Mouse (Mus musculus) MEL (cell line): ENCODE measurements around the gene Psmb9. TPM values are rescaled to one million over a fixed set of nuclear protein-coding genes. Genes with fewer than 3 reads are reported as not detected.

Experiments used
- DNase-seq: peaks from one replicate; pipeline ENCODE4 v3.0.0; 2011; ENCODE audit warnings: low read depth, low spot score
- H3K27ac ChIP-seq: 2 replicates; pipeline ENCODE4 v1.5.1; 2012; ENCODE audit warnings: low read depth, mild to moderate bottlenecking, control low read depth, low read length, moderate library complexity; ENCODE audit not compliant: control insufficient read depth
- H3K27me3 ChIP-seq, 2 experiments: fragments of 150-350 bp in 1 of 2; sonication (generic) in 1 of 2; 2 replicates each; pipeline ENCODE4 v1.6.1; 2012; ENCODE audit warnings: low read length in 2 of 2, mild to moderate bottlenecking in 2 of 2, improper control_type of control experiment in 1 of 2, moderate library complexity in 1 of 2; ENCODE audit not compliant: insufficient read depth in 2 of 2, control insufficient read depth in 1 of 2
- H3K36me3 ChIP-seq, 2 experiments: 2 replicates each; pipeline ENCODE4 v1.6.1; 2012 to 2014; ENCODE audit warnings: low read length in 2 of 2, improper control_type of control experiment in 1 of 2, inconsistent platforms in 1 of 2, mild to moderate bottlenecking in 1 of 2; ENCODE audit not compliant: insufficient read depth in 2 of 2, control insufficient read depth in 1 of 2
- H3K4me1 ChIP-seq, 2 experiments: fragments of 150-350 bp in 1 of 2; sonication (generic) in 1 of 2; 2 replicates each; pipeline ENCODE4 v1.6.1; 2012; ENCODE audit warnings: low read length in 2 of 2, improper control_type of control experiment in 1 of 2, mild to moderate bottlenecking in 1 of 2; ENCODE audit not compliant: insufficient read depth in 2 of 2, control insufficient read depth in 1 of 2
- H3K4me3 ChIP-seq, 2 experiments: fragments of 150-350 bp in 1 of 2; sonication (generic) in 1 of 2; 2 replicates each; pipeline ENCODE4 v1.5.1; 2012; ENCODE audit warnings: low read depth in 2 of 2, low read length in 2 of 2, mild to moderate bottlenecking in 2 of 2, moderate library complexity in 2 of 2, control low read depth in 1 of 2, improper control_type of control experiment in 1 of 2; ENCODE audit not compliant: control insufficient read depth in 1 of 2, insufficient read depth in 1 of 2
- H3K79me2 ChIP-seq: 2 replicates; pipeline ENCODE4 v1.6.1; 2012; ENCODE audit warnings: mild to moderate bottlenecking, low read length, moderate library complexity; ENCODE audit not compliant: control insufficient read depth, poor library complexity, insufficient read depth
- H3K9ac ChIP-seq: 2 replicates; pipeline ENCODE4 v1.6.1; 2012; ENCODE audit warnings: low read depth, mild to moderate bottlenecking, control low read depth, low read length, moderate library complexity; ENCODE audit not compliant: control insufficient read depth, poor library complexity, severe bottlenecking
- H3K9me3 ChIP-seq: fragments of 150-350 bp; sonication (generic); replicated peaks from 2 replicates; pipeline ENCODE4 v1.6.1; 2012; ENCODE audit warnings: mild to moderate bottlenecking, low read length, improper control_type of control experiment, moderate library complexity; ENCODE audit not compliant: insufficient read depth
- BHLHE40 ChIP-seq: IDR thresholded peaks from 2 replicates; pipeline ENCODE4 v1.6.1; 2012; ENCODE audit warnings: low read depth, mild to moderate bottlenecking, inconsistent platforms, low read length, improper control_type of control experiment, borderline replicate concordance
- CHD2 ChIP-seq: IDR thresholded peaks from 2 replicates; pipeline ENCODE4 v1.6.1; 2011; ENCODE audit warnings: low read length, improper control_type of control experiment
- E2F4 ChIP-seq: IDR thresholded peaks from 2 replicates; pipeline ENCODE4 v1.6.1; 2011; ENCODE audit warnings: low read depth, low read length, improper control_type of control experiment, borderline replicate concordance
- EP300 ChIP-seq, 2 experiments: IDR thresholded peaks; 2 replicates each; pipeline ENCODE4 v1.6.1; 2011; ENCODE audit warnings: improper control_type of control experiment in 2 of 2, low read length in 2 of 2, low read depth in 1 of 2, mild to moderate bottlenecking in 1 of 2
- ETS1 ChIP-seq: IDR thresholded peaks from 2 replicates; pipeline ENCODE4 v1.6.1; 2012; ENCODE audit warnings: low read depth, mild to moderate bottlenecking, inconsistent platforms, low read length, improper control_type of control experiment, moderate library complexity
- HCFC1 ChIP-seq: IDR thresholded peaks from 2 replicates; pipeline ENCODE4 v1.6.1; 2012; ENCODE audit warnings: low read depth, mild to moderate bottlenecking, inconsistent platforms, low read length, improper control_type of control experiment, moderate library complexity
- KAT2A ChIP-seq: conservative IDR thresholded peaks from 2 replicates; pipeline ENCODE4 v1.6.1; 2012; ENCODE audit warnings: low read depth, low read length, improper control_type of control experiment, inconsistent platforms
- MYB ChIP-seq: IDR thresholded peaks from 2 replicates; pipeline ENCODE4 v1.6.1; 2011; ENCODE audit warnings: mild to moderate bottlenecking, low read depth, low read length, improper control_type of control experiment
- NELFE ChIP-seq: IDR thresholded peaks from 2 replicates; pipeline ENCODE4 v1.6.1; 2011; ENCODE audit warnings: low read depth, low read length, improper control_type of control experiment
- NRF1 ChIP-seq: IDR thresholded peaks from 2 replicates; pipeline ENCODE4 v1.6.1; 2014; ENCODE audit warnings: low read depth, mild to moderate bottlenecking, inconsistent platforms, low read length, improper control_type of control experiment, moderate library complexity; ENCODE audit not compliant: poor library complexity, insufficient read depth, severe bottlenecking
- POLR2AphosphoS5 ChIP-seq: IDR thresholded peaks from 2 replicates; pipeline ENCODE4 v1.6.1; 2012; ENCODE audit warnings: low read depth, borderline replicate concordance, mild to moderate bottlenecking, inconsistent platforms, low read length, moderate library complexity, mixed read lengths
- RCOR1 ChIP-seq: IDR thresholded peaks from 2 replicates; pipeline ENCODE4 v1.6.1; 2012; ENCODE audit warnings: low read depth, mild to moderate bottlenecking, inconsistent platforms, low read length, improper control_type of control experiment
- SMC3 ChIP-seq: IDR thresholded peaks from 2 replicates; pipeline ENCODE4 v1.6.1; 2011; ENCODE audit warnings: low read depth, low read length, improper control_type of control experiment
- TAL1 ChIP-seq: IDR thresholded peaks from 2 replicates; pipeline ENCODE4 v1.6.1; 2012; ENCODE audit warnings: mild to moderate bottlenecking, inconsistent platforms, low read length, moderate library complexity, mixed read lengths
- TBP ChIP-seq: IDR thresholded peaks from 2 replicates; pipeline ENCODE4 v1.8.0; 2011; ENCODE audit warnings: low read depth, low read length, improper control_type of control experiment
- UBTF ChIP-seq: IDR thresholded peaks from 2 replicates; pipeline ENCODE4 v1.6.1; 2012; ENCODE audit warnings: low read depth, mild to moderate bottlenecking, inconsistent platforms, low read length, improper control_type of control experiment, moderate library complexity, borderline replicate concordance; ENCODE audit not compliant: insufficient read depth
- USF2 ChIP-seq, 2 experiments: IDR thresholded peaks; 2 replicates each; pipeline ENCODE4 v1.6.1; 2011 to 2012; ENCODE audit warnings: improper control_type of control experiment in 2 of 2, low read length in 2 of 2, borderline replicate concordance in 1 of 2, inconsistent platforms in 1 of 2, low read depth in 1 of 2, mild to moderate bottlenecking in 1 of 2; ENCODE audit not compliant: insufficient read depth in 1 of 2
- ZKSCAN1 ChIP-seq: IDR thresholded peaks from 2 replicates; pipeline ENCODE4 v1.6.1; 2012; ENCODE audit warnings: low read depth, mild to moderate bottlenecking, inconsistent platforms, low read length, improper control_type of control experiment, moderate library complexity
- ZNF384 ChIP-seq: IDR thresholded peaks from 2 replicates; pipeline ENCODE4 v1.6.1; 2012; ENCODE audit warnings: low read depth, mild to moderate bottlenecking, inconsistent platforms, low read length, improper control_type of control experiment
- polyA plus RNA-seq, 2 experiments: library from polyadenylated mRNA; stranded (reverse) in 1 of 2; unstranded in 1 of 2; fragments of >175 nt in 1 of 2; fragments of >200 nt in 1 of 2; gene quantifications; 2 replicates each; pipeline versions ENCODE4 v1.2.1 to v1.2.4; 2012; ENCODE audit warnings: low replicate concordance in 2 of 2, low read depth in 1 of 2; ENCODE audit not compliant: insufficient read length in 2 of 2, insufficient read depth in 1 of 2, missing spikeins in 1 of 2
- total RNA-seq: library from RNA; depleted of rRNA; stranded (reverse); fragments of 300-350 nt; gene quantifications from 2 replicates; pipeline ENCODE4 v1.2.3, GENCODE M21; 2012

The Psmb9 gene
- total and polyA plus RNA-seq, 3 experiments, result 14.7 to 24.9 TPM; not detected in 1

GRCm38 (mm10) chr17:34217216-34217928 is 29.8 kb upstream of the Psmb9 start:
- H3K9ac ChIP-seq, result no peak overlapping the region
- H3K4me3 ChIP-seq, result no peak overlapping the region
- H3K79me2 ChIP-seq, result no peaks in the 10 kb centered on the region
- H3K27me3 ChIP-seq, result no peaks in the 10 kb centered on the region
- TF ChIP-seq EP300 (IDR thresholded peaks at IDR 0.05; ENCODE audit: low read depth in 1 of 2, low read length in 2 of 2), result peak in 1 of 2 experiments; percentile 12; a peak in 1 of 4 replicates
- no peak for TF ChIP-seq TAL1
- no peaks in the 10 kb centered on the region for H3K9me3 ChIP-seq
- H3K27ac ChIP-seq, result no peak overlapping the region; the same call in 1 of the 2 replicates
- DNase-seq, result peak; percentile 45
- H3K4me1 ChIP-seq, result peaks cover 7 to 20% of the 10 kb centered on the region in 2 experiments
- H3K36me3 ChIP-seq, result peaks cover 2 to 19% of the 10 kb centered on the region in 2 experiments; a peak in 3 of 4 replicates

GRCm38 (mm10) chr17:34215176-34215575 is 27.6 kb upstream of the Psmb9 start:
- no peaks in the 10 kb centered on the region for H3K79me2 ChIP-seq
- no peak overlapping the region for H3K9ac ChIP-seq
- H3K4me1 ChIP-seq, result peaks cover 15 to 37% of the 10 kb centered on the region in 2 experiments
- no peak for TF ChIP-seq HCFC1
- TF ChIP-seq UBTF, result no peak
- no peak for TF ChIP-seq NRF1
- TF ChIP-seq BHLHE40, result no peak
- no peak for TF ChIP-seq KAT2A
- TF ChIP-seq CHD2, result no peak
- TF ChIP-seq RCOR1, result no peak
- no peak for TF ChIP-seq ZNF384
- TF ChIP-seq TBP, result no peak
- TF ChIP-seq ZKSCAN1, result no peak
- TF ChIP-seq MYB, result no peak
- no peak for TF ChIP-seq USF2 (IDR thresholded peaks at IDR 0.05; ENCODE audit: borderline replicate concordance in 1 of 2, insufficient read depth in 1 of 2, low read depth in 1 of 2, low read length in 2 of 2)
- TF ChIP-seq NELFE, result no peak
- TF ChIP-seq POLR2AphosphoS5, result no peak
- TF ChIP-seq E2F4, result no peak
- TF ChIP-seq SMC3, result no peak
- no peak for TF ChIP-seq ETS1
- TF ChIP-seq, all 39 proteins: peak for 0
- Histone ChIP-seq H3K4me3 (no peak overlapping the region), H3K27ac (no peak overlapping the region), H3K9me3 (no peaks in the 10 kb centered on the region), H3K27me3 (no peaks in the 10 kb centered on the region), H3K36me3 (peaks cover 2 to 33% of the 10 kb centered on the region in 2 experiments; a peak in 3 of 4 replicates)
- no peak for DNase-seq
